Mouse (Mus musculus): ENCODE measurements around the gene Hopx. TPM values are rescaled to one million over a fixed set of nuclear protein-coding genes. Genes with fewer than 3 reads are reported as not detected.

The Hopx gene
- 1 to 10 TPM; 9.7 to 9.8 TPM for total RNA-seq (2021)
- long read RNA-seq, experiment 1, transcript Hopx-202 (3 exons, 1,113 nt) = major isoform, 9 of 14 reads
- long read RNA-seq, experiment 1, partial matches to known transcripts = 0 of 14 reads
- long read RNA-seq, experiment 1, other reads (novel, unspliced or antisense) = 0 of 14 reads
- long read RNA-seq, experiment 2, transcript Hopx-202 (3 exons, 1,113 nt) = major isoform, 5 of 9 reads
- long read RNA-seq, experiment 2, partial matches to known transcripts = 0 of 9 reads
- long read RNA-seq, experiment 2, other reads (novel, unspliced or antisense) = 0 of 9 reads

- intact Hi-C loops (cut with DNase I; ENCODE audit: low total_unique reads) = no loop called here
- peak; percentile 63 for DNase-seq
Measured at GRCm38 (mm10) chr5:77114817-77115731, at the start of gene Hopx. Gene Hopx, minus strand, starts transcription at chr5:77115121.

- intact Hi-C loops (cut with DNase I; ENCODE audit: low total_unique reads) = loop anchor here (10.0 kb wide), 1 partner anchor 159 kb away; the partner anchor contains the start of gene Arl9
- DNase-seq = no peak
Measured at GRCm38 (mm10) chr5:77163597-77163996, 48.7 kb upstream of the Hopx start.

GRCm38 (mm10) chr5:77162566-77162965, 47.6 kb upstream of the Hopx start:
- intact Hi-C loops (cut with DNase I; ENCODE audit: low total_unique reads) = loop anchor here (10.0 kb wide), 1 partner anchor 158 kb away; the partner anchor contains the start of gene Arl9
- no peak for DNase-seq

- intact Hi-C loops (cut with DNase I; ENCODE audit: low total_unique reads) = no loop called here
- DNase-seq = peak; percentile 45
Measured at GRCm38 (mm10) chr5:77157777-77158540, 43.0 kb upstream of the Hopx start.

GRCm38 (mm10) chr5:77156938-77157337, 42.0 kb upstream of the Hopx start:
- DNase-seq = no peak
- intact Hi-C loops (cut with DNase I; ENCODE audit: low total_unique reads) = no loop called here

- intact Hi-C loops (cut with DNase I; ENCODE audit: low total_unique reads) = no loop called here
- no peak for DNase-seq
Measured at GRCm38 (mm10) chr5:77155526-77155925, 40.6 kb upstream of the Hopx start.

- no peak for DNase-seq
- intact Hi-C loops (cut with DNase I; ENCODE audit: low total_unique reads) = no loop called here
Measured at GRCm38 (mm10) chr5:77154812-77155211, 39.9 kb upstream of the Hopx start.

GRCm38 (mm10) chr5:77151738-77152137, 36.8 kb upstream of the Hopx start:
- DNase-seq = no peak
- intact Hi-C loops (cut with DNase I; ENCODE audit: low total_unique reads) = no loop called here

GRCm38 (mm10) chr5:77151075-77151474, 36.2 kb upstream of the Hopx start:
- no peak for DNase-seq
- intact Hi-C loops (cut with DNase I; ENCODE audit: low total_unique reads) = no loop called here

GRCm38 (mm10) chr5:77148021-77148621, 33.2 kb upstream of the Hopx start:
- DNase-seq = no peak
- intact Hi-C loops (cut with DNase I; ENCODE audit: low total_unique reads) = no loop called here

GRCm38 (mm10) chr5:77146459-77147170, 31.7 kb upstream of the Hopx start:
- DNase-seq = no peak
- intact Hi-C loops (cut with DNase I; ENCODE audit: low total_unique reads) = no loop called here

- intact Hi-C loops (cut with DNase I; ENCODE audit: low total_unique reads) = no loop called here
- no peak for DNase-seq
Measured at GRCm38 (mm10) chr5:77144647-77145046, 29.7 kb upstream of the Hopx start.

GRCm38 (mm10) chr5:77143076-77143475, 28.2 kb upstream of the Hopx start:
- intact Hi-C loops (cut with DNase I; ENCODE audit: low total_unique reads) = no loop called here
- DNase-seq = no peak

GRCm38 (mm10) chr5:77141336-77141735, 26.4 kb upstream of the Hopx start:
- DNase-seq = no peak
- intact Hi-C loops (cut with DNase I; ENCODE audit: low total_unique reads) = no loop called here

- no peak for DNase-seq
- intact Hi-C loops (cut with DNase I; ENCODE audit: low total_unique reads) = no loop called here
Measured at GRCm38 (mm10) chr5:77140861-77141260, 25.9 kb upstream of the Hopx start.

GRCm38 (mm10) chr5:77140108-77140507, 25.2 kb upstream of the Hopx start:
- no peak for DNase-seq
- intact Hi-C loops (cut with DNase I; ENCODE audit: low total_unique reads) = no loop called here

GRCm38 (mm10) chr5:77137701-77138265, 22.9 kb upstream of the Hopx start:
- intact Hi-C loops (cut with DNase I; ENCODE audit: low total_unique reads) = no loop called here
- DNase-seq = peak; percentile 49

GRCm38 (mm10) chr5:77136684-77137224, 21.8 kb upstream of the Hopx start:
- DNase-seq = no peak
- intact Hi-C loops (cut with DNase I; ENCODE audit: low total_unique reads) = no loop called here

All from gastrocnemius, postnatal 14 days (tissue).